Mouse (Mus musculus) liver, postnatal 0 days (tissue): Measurements from ENCODE around the gene Zfr.
"Not testable (repeated sequence)": the region's sequence is repeated elsewhere in the genome, so short reads cannot be mapped to it uniquely, and the experiment has no call there.

Source experiments
- CTCF ChIP-seq: sonication (generic); IDR thresholded peaks from 2 replicates; pipeline ENCODE4 v1.5.1; 2016; ENCODE audit warnings: antibody characterized with exemption, low read depth
- EP300 ChIP-seq: IDR thresholded peaks from 2 replicates; pipeline ENCODE4 v1.6.1; 2016; ENCODE audit warnings: antibody characterized with exemption, low read depth, mild to moderate bottlenecking

DNA sequence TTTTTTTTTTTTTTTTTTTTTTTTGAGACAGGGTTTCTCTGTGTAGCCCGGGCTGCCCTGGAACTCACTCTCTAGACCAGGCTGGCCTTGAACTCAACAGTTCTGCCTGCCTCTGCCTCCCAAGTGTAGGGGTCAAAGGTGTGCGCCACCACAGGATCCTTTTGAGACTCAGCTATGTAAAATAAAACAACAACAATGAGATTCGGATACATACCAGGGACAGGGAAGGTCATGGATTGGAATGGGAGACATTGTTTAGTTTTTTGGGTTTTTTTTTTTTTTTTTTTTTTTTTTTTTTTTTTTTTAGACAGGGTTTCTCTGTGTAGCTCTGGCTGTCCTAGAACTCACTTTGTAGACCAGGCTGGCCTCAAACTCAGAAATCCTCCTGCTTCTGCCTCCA is 99.7 kb downstream of the Zfr start:
- TF ChIP-seq EP300, CTCF: not testable (repeated sequence)
